Mouse (Mus musculus): ENCODE data around the gene Zfp292. TPM values are rescaled to one million over a fixed set of nuclear protein-coding genes. Genes with fewer than 3 reads are reported as not detected.
A peak's percentile ranks its signal among the peaks of the same experiment; 100 is the strongest.

Gene Zfp292
- total RNA-seq, 2 experiments from 2014 or later = 7.8 to 10.4 TPM

DNA sequence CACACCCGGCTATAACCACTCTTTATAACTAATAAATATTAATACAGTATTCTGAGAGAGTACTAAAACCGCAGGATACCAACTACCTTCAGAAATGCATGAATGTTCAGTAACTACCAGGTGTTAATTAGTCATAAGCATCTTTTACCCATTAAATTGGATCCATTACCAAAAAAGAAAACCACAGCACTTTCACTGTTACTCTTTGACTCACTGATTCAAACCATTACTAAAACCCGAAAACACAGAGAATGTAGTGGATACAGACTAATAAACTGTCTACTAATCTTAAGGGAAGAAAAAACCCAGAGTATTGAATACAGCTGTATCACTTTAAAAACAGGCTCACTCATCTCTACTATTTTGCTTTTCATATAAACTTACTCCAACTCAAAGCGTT lies 62.9 kb downstream of the Zfp292 start:
- ATAC-seq (replicated peaks; ENCODE audit: low FRiP score, poor library complexity, severe bottlenecking) = no peak

DNA sequence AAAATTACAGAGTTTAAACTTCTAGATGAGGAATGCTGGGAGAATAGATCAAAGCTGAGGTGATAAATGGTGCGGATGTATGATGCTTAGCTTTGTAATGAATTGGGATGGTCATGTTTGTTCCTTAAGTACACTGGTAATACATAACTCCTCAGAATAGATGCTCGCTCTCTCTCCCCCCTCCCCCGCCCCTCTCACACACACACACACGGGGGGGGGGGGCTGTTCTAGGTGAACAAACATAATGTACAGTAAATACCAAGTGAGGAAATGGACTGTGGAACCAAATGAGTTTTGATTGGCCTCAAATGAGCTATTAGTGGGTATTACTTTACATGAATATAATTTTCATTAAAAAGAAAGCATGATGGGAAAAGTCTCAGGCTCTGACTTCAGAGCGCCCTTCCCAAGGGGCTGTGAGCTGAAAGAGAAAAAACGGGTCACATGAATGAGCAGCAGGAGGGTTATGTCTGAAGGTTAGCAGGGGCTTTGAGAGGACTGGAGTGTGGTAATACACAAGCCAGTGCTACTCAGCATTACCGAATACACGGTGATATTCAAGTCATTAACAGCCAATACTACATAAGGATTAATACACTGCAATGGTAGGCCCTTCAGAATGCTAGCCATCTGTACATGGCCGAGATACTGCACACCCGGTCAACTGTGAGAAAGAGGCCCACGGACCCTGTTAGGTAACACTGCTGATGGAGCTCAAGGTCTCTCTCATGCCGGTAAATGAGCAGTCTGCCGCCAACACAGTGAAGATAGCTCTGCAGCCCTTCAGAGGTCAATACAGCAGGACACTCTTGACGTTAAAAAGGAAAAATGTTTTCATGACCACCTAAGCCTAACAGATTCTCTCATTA lies 81.4 kb downstream of the Zfp292 start:
- no peak for ATAC-seq (replicated peaks; ENCODE audit: low FRiP score, poor library complexity, severe bottlenecking)

DNA sequence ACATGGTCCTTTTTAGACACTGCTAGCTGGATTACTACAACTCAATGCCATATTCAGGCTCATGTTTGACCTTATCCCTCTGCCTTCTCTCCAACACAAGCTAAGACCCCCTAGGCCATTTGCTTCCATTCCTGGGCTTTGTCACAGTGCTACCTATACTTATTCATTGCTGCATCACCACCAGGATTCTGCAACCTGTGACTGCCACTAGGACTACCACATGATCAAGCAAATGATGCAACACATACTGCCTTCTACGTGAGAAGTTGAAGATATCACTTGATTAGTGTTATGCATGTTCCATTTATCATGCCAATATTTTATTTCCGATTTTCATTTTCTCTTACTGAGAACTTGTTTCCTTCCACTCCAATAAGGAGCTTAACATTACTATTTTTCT lies 84.8 kb downstream of the Zfp292 start:
- ATAC-seq (replicated peaks; ENCODE audit: low FRiP score, poor library complexity, severe bottlenecking) = no peak

DNA sequence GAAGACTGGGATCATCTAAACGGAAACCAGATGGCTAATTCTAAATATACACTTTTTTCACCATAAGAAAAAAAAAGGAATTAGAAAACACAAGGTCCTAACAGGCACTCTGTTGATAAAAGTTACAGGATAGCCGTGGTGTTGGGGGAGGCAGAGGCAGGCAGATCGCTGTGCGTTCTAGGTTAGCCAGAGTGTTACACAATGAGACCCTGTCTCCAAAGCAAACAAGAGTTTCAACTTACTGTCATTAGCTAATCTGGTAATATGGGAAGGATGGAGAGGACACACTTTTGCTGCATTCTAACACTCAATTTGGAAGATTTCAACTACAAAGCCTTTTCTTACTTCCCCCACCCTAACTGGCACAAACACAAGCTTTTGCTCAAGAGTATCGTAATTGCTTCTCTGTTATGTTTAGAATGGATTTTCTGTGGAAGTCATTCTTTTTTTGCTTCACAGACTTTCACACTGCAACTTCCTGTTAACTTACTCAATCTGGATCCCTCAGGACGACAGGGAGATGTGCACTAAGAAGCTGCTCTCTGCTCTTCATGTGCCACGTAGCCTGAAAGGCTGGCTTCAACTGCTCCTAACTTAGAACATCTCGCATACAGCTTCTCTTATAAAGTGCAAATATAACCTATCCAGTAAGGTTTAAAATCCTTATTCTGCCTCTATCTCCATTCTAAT lies 85.3 kb downstream of the Zfp292 start:
- ATAC-seq (replicated peaks; ENCODE audit: low FRiP score, poor library complexity, severe bottlenecking) = no peak

GRCm38 (mm10) chr4:34796294-34796693 lies 86.5 kb downstream of the Zfp292 start:
- no peak for ATAC-seq (replicated peaks; ENCODE audit: low FRiP score, poor library complexity, severe bottlenecking)

DNA sequence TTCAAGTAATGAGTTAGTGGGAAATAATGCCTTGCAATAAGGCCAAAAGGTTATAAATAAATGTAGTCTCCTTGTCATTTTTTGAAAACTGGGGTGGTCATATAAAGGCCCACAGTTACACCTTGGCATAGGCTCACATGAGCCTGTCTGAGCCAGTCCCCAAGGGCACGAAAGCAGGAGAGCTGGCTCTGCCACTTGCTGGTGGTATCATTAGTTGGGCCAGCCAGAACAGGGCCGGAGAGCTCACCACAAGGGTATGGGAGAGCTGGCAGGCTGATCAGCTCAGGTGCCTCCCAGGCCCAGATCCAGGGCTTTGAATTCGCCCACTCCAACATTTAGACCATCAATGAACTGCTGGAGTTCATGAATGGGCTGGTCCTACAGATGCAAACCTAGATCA lies 96.3 kb downstream of the Zfp292 start:
- no peak for ATAC-seq (replicated peaks; ENCODE audit: low FRiP score, poor library complexity, severe bottlenecking)

DNA sequence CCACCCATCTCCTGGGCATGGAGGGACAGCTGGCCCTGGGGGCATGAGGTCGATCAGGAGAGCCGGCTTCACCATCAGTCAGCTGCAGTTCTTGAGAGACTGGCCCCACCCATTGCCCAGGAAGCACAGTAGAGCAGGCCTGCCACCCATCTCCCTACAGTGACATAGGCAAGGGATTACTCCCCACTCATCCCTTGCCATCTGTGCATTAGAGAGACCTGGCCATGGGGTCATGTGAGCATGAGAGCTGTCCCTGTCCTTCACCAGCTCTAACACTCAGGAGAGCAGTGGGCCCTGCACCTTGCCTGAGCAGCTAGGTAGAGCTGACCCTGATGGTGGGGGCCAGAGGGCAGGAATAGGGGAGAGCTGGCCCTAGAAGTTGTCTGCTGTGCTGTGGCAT lies 97.1 kb downstream of the Zfp292 start:
- no peak for ATAC-seq (replicated peaks; ENCODE audit: low FRiP score, poor library complexity, severe bottlenecking)

GRCm38 (mm10) chr4:34784865-34785264 lies 97.9 kb downstream of the Zfp292 start:
- no peak for ATAC-seq (replicated peaks; ENCODE audit: low FRiP score, poor library complexity, severe bottlenecking)

GRCm38 (mm10) chr4:34782730-34783129 lies 100.0 kb downstream of the Zfp292 start:
- no peak for ATAC-seq (replicated peaks; ENCODE audit: low FRiP score, poor library complexity, severe bottlenecking)

DNA sequence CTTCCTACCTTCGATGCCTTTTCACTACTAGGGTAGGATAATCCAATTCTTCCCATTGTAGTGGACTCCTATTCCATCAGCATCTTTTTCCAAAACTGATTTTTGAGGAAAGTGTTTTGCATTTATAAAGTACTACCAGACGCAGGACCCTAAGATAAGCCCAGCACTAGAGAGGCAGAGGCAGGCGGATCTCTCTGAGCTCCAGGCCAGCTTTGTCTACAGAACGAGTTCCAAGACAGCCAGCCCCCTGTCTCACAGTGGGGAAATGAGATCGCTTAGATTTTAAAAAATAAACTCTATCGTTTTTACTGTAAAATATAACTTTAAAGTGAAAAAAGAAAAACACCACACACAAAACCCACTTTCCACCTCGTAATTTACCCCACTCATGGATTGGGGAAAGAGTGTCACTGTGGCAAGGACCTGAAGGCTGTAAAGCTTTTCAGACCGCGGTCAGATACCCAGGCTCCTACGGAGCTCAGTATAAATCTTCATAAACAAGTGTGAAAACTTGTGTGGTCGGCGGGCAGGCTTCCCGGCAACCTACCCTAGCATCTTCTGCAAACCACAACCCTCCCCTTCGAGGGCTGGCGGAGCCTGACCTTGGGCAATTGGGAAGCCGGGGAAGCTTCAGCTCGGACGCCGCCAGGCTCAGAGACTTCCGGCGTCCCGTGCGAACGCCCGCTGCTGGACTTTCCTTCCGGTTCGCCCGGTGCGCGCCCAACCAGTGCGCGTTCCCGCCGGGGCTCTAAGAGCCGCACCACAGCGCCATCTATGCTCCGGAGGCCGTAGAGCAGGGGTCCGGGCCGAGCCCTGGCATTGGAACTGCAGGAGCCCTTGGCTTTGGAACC lies 104.9 kb downstream of the Zfp292 start, which contains the start of gene Smim8:
Gene Smim8 (minus strand): TSS at position 747 of the 851 bp plus-strand sequence.
- peak; percentile 99 for ATAC-seq (replicated peaks; ENCODE audit: low FRiP score, poor library complexity, severe bottlenecking)

GRCm38 (mm10) chr4:34771652-34772371 lies 110.9 kb downstream of the Zfp292 start:
- no peak for ATAC-seq (replicated peaks; ENCODE audit: low FRiP score, poor library complexity, severe bottlenecking)

DNA sequence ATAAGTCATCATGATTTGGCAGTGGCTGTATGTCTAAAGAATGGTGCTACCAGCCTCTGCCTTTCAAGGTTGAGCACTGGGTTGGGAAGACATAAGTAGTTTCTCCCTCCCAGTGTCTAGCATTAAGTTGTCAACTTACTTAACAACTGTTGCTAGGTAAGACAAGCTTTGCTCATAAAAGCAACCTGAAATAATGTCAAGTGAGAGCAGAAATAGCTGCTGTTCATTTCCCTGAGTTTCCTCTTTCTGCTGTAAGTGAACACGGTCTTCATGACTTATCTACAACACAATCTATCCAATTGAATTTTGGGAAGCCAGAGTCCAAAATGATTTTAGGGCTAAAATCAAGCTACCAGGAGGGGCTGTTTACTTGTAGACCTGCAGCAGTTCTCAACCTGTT lies 126.6 kb downstream of the Zfp292 start, which contains the start of gene Gm136:
Gene Gm136 (minus strand): TSS at position 101 of the 400 bp plus-strand sequence.
- no peak for ATAC-seq (replicated peaks; ENCODE audit: low FRiP score, poor library complexity, severe bottlenecking)

Other genes with a start within 250 kb of the Zfp292 start
- 2.3 and 4.0 TPM in 2 replicates for gene Slc35a1, start 195.5 kb downstream of the Zfp292 start, total RNA-seq (2015; ENCODE audit: low replicate concordance)
- gene Slc35a1, start 195.5 kb downstream of the Zfp292 start, total RNA-seq (2017; ENCODE audit: low replicate concordance) = 2.5 and 3.8 TPM in 2 replicates
- not detected in 2 replicates for gene Cfap206, start 152.8 kb downstream of the Zfp292 start, total RNA-seq (2015; ENCODE audit: low replicate concordance)
- gene Cfap206, start 152.8 kb downstream of the Zfp292 start, total RNA-seq (2017; ENCODE audit: low replicate concordance) = not detected in 2 replicates
- gene Gm136, start 126.7 kb downstream of the Zfp292 start, total RNA-seq (2015; ENCODE audit: low replicate concordance) = not detected in 2 replicates
- gene Gm136, start 126.7 kb downstream of the Zfp292 start, total RNA-seq (2017; ENCODE audit: low replicate concordance) = not detected in 2 replicates
- 15.8 and 16.1 TPM in 2 replicates for gene Smim8, start 104.5 kb downstream of the Zfp292 start, total RNA-seq (2015; ENCODE audit: low replicate concordance)
- gene Smim8, start 104.5 kb downstream of the Zfp292 start, total RNA-seq (2017; ENCODE audit: low replicate concordance) = 28.5 and 29.4 TPM in 2 replicates
- gene Cga, start 10.8 kb upstream of the Zfp292 start, total RNA-seq (2015; ENCODE audit: low replicate concordance) = not detected in 2 replicates
- gene Cga, start 10.8 kb upstream of the Zfp292 start, total RNA-seq (2017; ENCODE audit: low replicate concordance) = not detected in 2 replicates

Measured in erythroblast, adult 5-6 weeks (primary cell).